Mouse (Mus musculus): ENCODE results near the gene Vmn2r46.
"Not testable (repeated sequence)": the region's sequence is repeated elsewhere in the genome, so short reads cannot be mapped to it uniquely, and the experiment has no call there.

Vmn2r46 gene

DNA sequence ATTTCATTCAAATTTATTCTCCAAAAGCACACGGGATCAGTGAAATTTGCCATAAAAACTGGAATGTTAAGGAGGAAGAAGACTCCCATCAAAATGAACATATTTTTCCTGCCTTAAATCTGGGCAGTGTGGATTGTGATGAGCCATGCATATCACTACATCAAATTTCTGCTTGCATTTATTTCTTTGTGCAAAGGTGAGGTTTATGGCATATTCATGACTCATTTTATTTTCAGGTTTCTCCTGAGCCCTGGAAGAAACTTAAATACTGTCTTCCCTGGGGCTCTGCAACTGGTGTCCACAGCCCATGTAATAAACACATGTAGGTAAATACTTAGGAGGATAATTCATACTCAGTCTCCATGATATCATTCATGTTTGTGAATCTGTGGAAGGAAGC is at the start of gene Vmn2r46:
Vmn2r46 (minus strand) TSS at position 101 of the 400 bp plus-strand sequence.
- not testable (repeated sequence) for DNase-seq

Measured in kidney, postnatal 4 days (tissue).